22 mouse cellular contexts compared by ENCODE assay signal in genomic region chr11:6335321-6335720, GRCm38 (mm10). TPM values are rescaled to one million over a fixed set of nuclear protein-coding genes. Genes with fewer than 3 reads are reported as not detected.
DNase-seq lines count a peak whose midpoint lies in the region; ATAC-seq and TF ChIP-seq lines count a peak whose summit lies in the region.
"Had no signal": no experiment of that assay in that cellular context is flagged by ENCODE, and none has a peak within 500 bp of the region (broad histone marks: within the 10 kb centered on the region; RNA-seq: fewer than 3 reads in every experiment).

No protein-coding gene starts in this region.

- TF ChIP-seq POLR2A in heart, adult 2 months (IDR thresholded peaks at IDR 0.05; ENCODE audit: insufficient read depth, low read depth, low read length) = no peak

- TF ChIP-seq EP300 in heart, adult 2 months (IDR thresholded peaks at IDR 0.05; ENCODE audit: insufficient read depth, low read depth, low read length) = no peak

- H3K36me3 ChIP-seq in heart, embryonic 10.5 days = peaks cover 71% of the 10 kb centered on the region
- H3K36me3 ChIP-seq in heart, adult 2 months (ENCODE audit: control insufficient read depth, insufficient read depth, low read length) = peaks cover 14% of the 10 kb centered on the region
- H3K36me3 ChIP-seq in kidney, postnatal 0 days (ENCODE audit: insufficient read depth, low read length) = peaks cover 41% of the 10 kb centered on the region
- H3K36me3 ChIP-seq in kidney, embryonic 16.5 days (ENCODE audit: insufficient read depth, low read length) = peaks cover 36% of the 10 kb centered on the region
- peaks cover 43% of the 10 kb centered on the region for H3K36me3 ChIP-seq in liver, embryonic 16.5 days (ENCODE audit: control insufficient read depth, insufficient read depth)

- H3K4me2 ChIP-seq in kidney, postnatal 0 days (ENCODE audit: low read length) = no peak overlapping the region
- no peak overlapping the region for H3K4me2 ChIP-seq in kidney, embryonic 16.5 days (replicated peaks; ENCODE audit: low read depth, low read length)
- H3K4me2 ChIP-seq in liver, embryonic 16.5 days (ENCODE audit: low read depth, low read length) = no peak overlapping the region
- H3K4me2 ChIP-seq: forebrain, embryonic 13.5 days; hindbrain, embryonic 12.5 days; hindbrain, embryonic 15.5 days had no signal

- peak; percentile 48 for DNase-seq in heart, embryonic 10.5 days (ENCODE audit: low spot score)
- no peak for DNase-seq in heart, adult 2 months
- no peak for DNase-seq in kidney, postnatal 0 days (ENCODE audit: low spot score)
- DNase-seq in liver = no peak
- DNase-seq: adrenal gland, postnatal 10 days; adrenal gland, postnatal 36 days; B cell, adult 2 months; cerebellum, adult 18-20 months; cerebellum, adult 9-10 months; cerebellum, postnatal 14 days; gastrocnemius, postnatal 10 days; gastrocnemius, postnatal 36 days had no signal

- no peaks in the 10 kb centered on the region for H3K4me1 ChIP-seq in heart, embryonic 10.5 days
- no peaks in the 10 kb centered on the region for H3K4me1 ChIP-seq in heart, adult 2 months (ENCODE audit: control insufficient read depth, insufficient read depth, low read length)
- H3K4me1 ChIP-seq in kidney, postnatal 0 days (replicated peaks; ENCODE audit: insufficient read depth, low read length) = no peaks in the 10 kb centered on the region
- H3K4me1 ChIP-seq in kidney, embryonic 16.5 days (ENCODE audit: insufficient read depth, low read length) = no peaks in the 10 kb centered on the region
- no peaks in the 10 kb centered on the region; the same call in 1 of the 2 replicates for H3K4me1 ChIP-seq in liver, embryonic 16.5 days (ENCODE audit: control insufficient read depth, low read depth, low read length)
- H3K4me1 ChIP-seq: forebrain, embryonic 10.5 days; forebrain, embryonic 13.5 days; hindbrain, embryonic 12.5 days; hindbrain, embryonic 15.5 days had no signal

- H3K79me2 ChIP-seq in heart, adult 2 months (replicated peaks; ENCODE audit: control insufficient read depth, insufficient read depth, low read length) = peaks cover 1% of the 10 kb centered on the region

- WGBS in heart, embryonic 10.5 days = 91% methylated on average over 7 of the region's 7 CpGs
- 80% methylated on average over 7 of the region's 7 CpGs for WGBS in heart, adult 2 months
- 90% methylated on average over 7 of the region's 7 CpGs for WGBS in kidney, postnatal 0 days
- 92% methylated on average over 7 of the region's 7 CpGs for WGBS in kidney, embryonic 16.5 days
- 80% methylated on average over 7 of the region's 7 CpGs for WGBS in liver, embryonic 16.5 days (ENCODE audit: insufficient replicate concordance)

- no peaks in the 10 kb centered on the region for H3K9me3 ChIP-seq in heart, embryonic 10.5 days
- H3K9me3 ChIP-seq in kidney, postnatal 0 days (replicated peaks; ENCODE audit: low read length) = no peaks in the 10 kb centered on the region
- no peaks in the 10 kb centered on the region for H3K9me3 ChIP-seq in kidney, embryonic 16.5 days (ENCODE audit: low read length)
- H3K9me3 ChIP-seq in liver, embryonic 16.5 days (replicated peaks; ENCODE audit: control insufficient read depth, low read length) = no peaks in the 10 kb centered on the region
- H3K9me3 ChIP-seq: forebrain, embryonic 10.5 days; forebrain, embryonic 13.5 days; G1E; hindbrain, embryonic 12.5 days; hindbrain, embryonic 15.5 days had no signal

- no peaks in the 10 kb centered on the region for H3K27me3 ChIP-seq in heart, embryonic 10.5 days (ENCODE audit: insufficient read depth, poor library complexity, severe bottlenecking)
- no peaks in the 10 kb centered on the region for H3K27me3 ChIP-seq in heart, adult 2 months (ENCODE audit: control insufficient read depth, insufficient read depth, low read length)
- H3K27me3 ChIP-seq in kidney, postnatal 0 days (ENCODE audit: insufficient read depth, low read length) = no peaks in the 10 kb centered on the region
- H3K27me3 ChIP-seq in kidney, embryonic 16.5 days (ENCODE audit: insufficient read depth, low read length) = no peaks in the 10 kb centered on the region
- H3K27me3 ChIP-seq in liver, embryonic 16.5 days (ENCODE audit: control insufficient read depth, insufficient read depth, low read depth, low read length) = no peaks in the 10 kb centered on the region
- H3K27me3 ChIP-seq: CH12.LX; forebrain, embryonic 13.5 days; hindbrain, embryonic 12.5 days; hindbrain, embryonic 15.5 days; Patski had no signal

- no peak for TF ChIP-seq CTCF in heart, adult 2 months (IDR thresholded peaks at IDR 0.05)
- no peak for TF ChIP-seq CTCF in kidney, postnatal 0 days (IDR thresholded peaks at IDR 0.05; ENCODE audit: low read depth)

- no peak overlapping the region for H3K9ac ChIP-seq in heart, adult 2 months (ENCODE audit: low read depth, low read length)
- H3K9ac ChIP-seq in kidney, postnatal 0 days (ENCODE audit: low read depth, low read length) = no peak overlapping the region
- no peak overlapping the region for H3K9ac ChIP-seq in kidney, embryonic 16.5 days (replicated peaks; ENCODE audit: low read length)
- no peak overlapping the region for H3K9ac ChIP-seq in liver, embryonic 16.5 days (ENCODE audit: low read depth, low read length)
- H3K9ac ChIP-seq: forebrain, embryonic 13.5 days; hindbrain, embryonic 12.5 days; hindbrain, embryonic 15.5 days had no signal

- intact Hi-C loops in heart, adult 2 months (cut with DNase I) = no loop called here

- no peak overlapping the region for H3K27ac ChIP-seq in heart, embryonic 10.5 days
- no peak overlapping the region for H3K27ac ChIP-seq in heart, adult 2 months
- H3K27ac ChIP-seq in kidney, postnatal 0 days = no peak overlapping the region
- no peak overlapping the region for H3K27ac ChIP-seq in kidney, embryonic 16.5 days (ENCODE audit: low read length)
- no peak overlapping the region for H3K27ac ChIP-seq in liver, embryonic 16.5 days (ENCODE audit: low read length)
- H3K27ac ChIP-seq: forebrain, embryonic 10.5 days; forebrain, embryonic 13.5 days; hindbrain, embryonic 12.5 days; hindbrain, embryonic 15.5 days had no signal

- H3K4me3 ChIP-seq in heart, embryonic 10.5 days = no peak overlapping the region
- H3K4me3 ChIP-seq in heart, adult 2 months = no peak overlapping the region
- no peak overlapping the region for H3K4me3 ChIP-seq in kidney, postnatal 0 days (replicated peaks; ENCODE audit: low read depth, low read length)
- no peak overlapping the region for H3K4me3 ChIP-seq in kidney, embryonic 16.5 days (ENCODE audit: low read length)
- H3K4me3 ChIP-seq in liver, embryonic 16.5 days (ENCODE audit: low read depth, low read length) = no peak overlapping the region
- H3K4me3 ChIP-seq: forebrain, embryonic 10.5 days; forebrain, embryonic 13.5 days; hindbrain, embryonic 12.5 days; hindbrain, embryonic 15.5 days had no signal

- peak; percentile 76 for ATAC-seq in kidney, postnatal 0 days (replicated peaks; ENCODE audit: low FRiP score, low read depth)
- ATAC-seq in kidney, embryonic 16.5 days (ENCODE audit: low FRiP score, low TSS enrichment) = no peak
- ATAC-seq in liver, embryonic 16.5 days (ENCODE audit: low read depth) = peak; percentile 43; the same call in 1 of the 2 replicates
- ATAC-seq: forebrain, embryonic 13.5 days; forebrain, embryonic 16.5 days; Patski had no signal

RNA-seq across cellular contexts. Expression of gene Ogdh, which starts 43.9 kb away (rescaled TPM):
- polyA plus RNA-seq in heart, embryonic 10.5 days (2016; fragmentation: Nextera tagmentation; extraction: Ambion mirVana) = 187 and 299 TPM in 2 replicates
- 1,000 to 10,000 TPM; 1,611 to 1,957 TPM for total RNA-seq in heart, adult 2 months (2021)
- 1,204 and 1,461 TPM in 2 replicates for polyA plus RNA-seq in heart, adult 2 months (2012; rRNA removed)
- 125 and 138 TPM in 2 replicates for polyA plus RNA-seq in kidney, postnatal 0 days (2015; fragmentation: Nextera tagmentation; extraction: Ambion mirVana)
- polyA plus RNA-seq in kidney, embryonic 16.5 days (2015; fragmentation: Nextera tagmentation; extraction: Ambion mirVana) = 155 and 157 TPM in 2 replicates
- polyA plus RNA-seq in liver, embryonic 16.5 days (2015; fragmentation: Nextera tagmentation; extraction: Ambion mirVana) = 89.3 and 93.8 TPM in 2 replicates

RNA-seq across cellular contexts. Expression of gene Zmiz2, which starts 53.6 kb away (rescaled TPM):
- polyA plus RNA-seq in heart, embryonic 10.5 days (2016; fragmentation: Nextera tagmentation; extraction: Ambion mirVana) = 8.1 and 10.2 TPM in 2 replicates
- total RNA-seq in heart, adult 2 months (2021) = 10 to 100 TPM; 36.6 to 39.3 TPM
- polyA plus RNA-seq in heart, adult 2 months (2012; rRNA removed) = 26.2 and 35.7 TPM in 2 replicates
- 9.9 TPM in 2 replicates for polyA plus RNA-seq in kidney, postnatal 0 days (2015; fragmentation: Nextera tagmentation; extraction: Ambion mirVana)
- 11.7 and 12.5 TPM in 2 replicates for polyA plus RNA-seq in kidney, embryonic 16.5 days (2015; fragmentation: Nextera tagmentation; extraction: Ambion mirVana)
- 3.3 and 3.7 TPM in 2 replicates for polyA plus RNA-seq in liver, embryonic 16.5 days (2015; fragmentation: Nextera tagmentation; extraction: Ambion mirVana)
